Mouse (Mus musculus) neural tube, embryonic 11.5 days (tissue): ENCODE results near the gene Gmeb1. TPM values are rescaled to one million over a fixed set of nuclear protein-coding genes. Genes with fewer than 3 reads are reported as not detected.
A peak's percentile ranks its signal among the peaks of the same experiment; 100 is the strongest.

Experiments
- ATAC-seq: fragments of 200-750 bp; cut with Nextera tagmentation; 2 replicates; pipeline ENCODE4 v1.8.0; 2017; ENCODE audit warnings: moderate number of reproducible peaks, mild to moderate bottlenecking, moderate TSS enrichment, moderate library complexity; ENCODE audit not compliant: insufficient read depth, low FRiP score, low TSS enrichment
- DNase-seq: peaks from one replicate; pipeline ENCODE4 v3.0.0-alpha.2; 2015; ENCODE audit warnings: low spot score
- H3K27ac ChIP-seq: fragments of 300-500 bp; sonication (generic); 2 replicates; pipeline ENCODE4 v1.5.1; 2014; ENCODE audit warnings: low read depth, mild to moderate bottlenecking, low read length
- H3K27me3 ChIP-seq: fragments of 300-500 bp; sonication (generic); 2 replicates; pipeline ENCODE4 v1.6.1; 2014; ENCODE audit warnings: mild to moderate bottlenecking, low read length, mixed read lengths; ENCODE audit not compliant: control insufficient read depth, insufficient read depth
- H3K36me3 ChIP-seq: fragments of 300-500 bp; sonication (generic); 2 replicates; pipeline ENCODE4 v1.6.1; 2014; ENCODE audit warnings: mild to moderate bottlenecking, low read length, moderate library complexity, mixed read lengths; ENCODE audit not compliant: control insufficient read depth, insufficient read depth
- H3K4me1 ChIP-seq: fragments of 300-500 bp; sonication (generic); 2 replicates; pipeline ENCODE4 v1.6.1; 2014; ENCODE audit warnings: low read length, mixed read lengths; ENCODE audit not compliant: control insufficient read depth, insufficient read depth
- H3K4me2 ChIP-seq: fragments of 300-500 bp; sonication (generic); 2 replicates; pipeline ENCODE4 v1.6.1; 2014; ENCODE audit warnings: low read depth, mild to moderate bottlenecking, moderate library complexity
- H3K4me3 ChIP-seq: fragments of 300-500 bp; sonication (generic); 2 replicates; pipeline ENCODE4 v1.5.1; 2014; ENCODE audit warnings: low read depth, low read length
- H3K9ac ChIP-seq: fragments of 300-500 bp; sonication (generic); 2 replicates; pipeline ENCODE4 v1.6.1; 2014; ENCODE audit warnings: mild to moderate bottlenecking, low read length
- H3K9me3 ChIP-seq: fragments of 300-500 bp; sonication (generic); 2 replicates; pipeline ENCODE4 v1.6.1; 2016; ENCODE audit warnings: low read length; ENCODE audit not compliant: control insufficient read depth
- WGBS: fragments of 180-500 bp; shearing (Covaris S2); extraction: QIAGEN DNeasy Blood & Tissue Kit; methylation state at CpG from one replicate; pipeline ENCODE4 v1.1.7; 2014; 5-methylcytosine and 5-hydroxymethylcytosine counted together
- polyA plus RNA-seq: library from polyadenylated mRNA; unstranded; fragments of >200 nt; fragmentation: Nextera tagmentation; extraction: Ambion mirVana; gene quantifications from 2 replicates; pipeline ENCODE4 v1.2.1, GENCODE M21; 2014

Gene Gmeb1
- polyA plus RNA-seq, 1 experiment from 2014 or later = 41.6 TPM

GRCm38 (mm10) chr4:132198771-132199170, 62.6 kb downstream of the Gmeb1 start:
- peaks cover 8% of the 10 kb centered on the region; the same call in 1 of the 2 replicates for H3K36me3 ChIP-seq
- no peak overlapping the region for H3K4me3 ChIP-seq
- H3K4me2 ChIP-seq = no peak overlapping the region

GRCm38 (mm10) chr4:132198285-132198712, 63.1 kb downstream of the Gmeb1 start:
- Histone ChIP-seq H3K27me3 (no peaks in the 10 kb centered on the region), H3K4me1 (0 out of 2 replicates have a peak, but pooled peaks cover 3% of the 10 kb centered on the region), H3K9me3 (no peaks in the 10 kb centered on the region), H3K36me3 (peaks cover 7% of the 10 kb centered on the region; the same call in 1 of the 2 replicates), H3K27ac (no peak overlapping the region), H3K4me3 (no peak overlapping the region), H3K9ac (no peak overlapping the region), H3K4me2 (no peak overlapping the region)
- ATAC-seq = no peak
- no peak for DNase-seq
- 69% methylated on average over 4 of the region's 4 CpGs for WGBS

More at GRCm38 (mm10) chr4:132198771-132199170, 62.6 kb downstream of the Gmeb1 start:
- Histone ChIP-seq H3K27me3 (no peaks in the 10 kb centered on the region), H3K4me1 (0 out of 2 replicates have a peak, but pooled peaks cover 3% of the 10 kb centered on the region), H3K27ac (no peak overlapping the region), H3K9me3 (no peaks in the 10 kb centered on the region), H3K9ac (no peak overlapping the region)
- DNase-seq (no peak), ATAC-seq (no peak)

GRCm38 (mm10) chr4:132194975-132195374, 66.4 kb downstream of the Gmeb1 start:
- Histone ChIP-seq H3K4me1 (0 out of 2 replicates have a peak, but pooled peaks cover 3% of the 10 kb centered on the region), H3K4me2 (no peak overlapping the region), H3K9ac (no peak overlapping the region), H3K27ac (no peak overlapping the region), H3K36me3 (0 out of 2 replicates have a peak, but pooled peaks cover 2% of the 10 kb centered on the region), H3K4me3 (no peak overlapping the region), H3K9me3 (no peaks in the 10 kb centered on the region), H3K27me3 (no peaks in the 10 kb centered on the region)
- DNase-seq (no peak), ATAC-seq (no peak)
- 93% methylated on average over 3 of the region's 3 CpGs for WGBS

GRCm38 (mm10) chr4:132194373-132194772, 67.0 kb downstream of the Gmeb1 start:
- Histone ChIP-seq H3K4me1 (no peaks in the 10 kb centered on the region), H3K4me3 (no peak overlapping the region), H3K4me2 (no peak overlapping the region), H3K36me3 (no peaks in the 10 kb centered on the region), H3K27me3 (no peaks in the 10 kb centered on the region), H3K9me3 (no peaks in the 10 kb centered on the region), H3K9ac (no peak overlapping the region), H3K27ac (no peak overlapping the region)
- WGBS = 96% methylated on average over 6 of the region's 6 CpGs
- ATAC-seq = no peak
- no peak for DNase-seq

- Histone ChIP-seq H3K4me3 (no peak overlapping the region), H3K9me3 (no peaks in the 10 kb centered on the region), H3K9ac (no peak overlapping the region), H3K36me3 (peaks cover 5% of the 10 kb centered on the region; the same call in 1 of the 2 replicates), H3K4me1 (no peaks in the 10 kb centered on the region), H3K4me2 (no peak overlapping the region), H3K27me3 (no peaks in the 10 kb centered on the region), H3K27ac (no peak overlapping the region)
- DNase-seq = no peak
- ATAC-seq = no peak
- WGBS = 94% methylated on average over 2 of the region's 2 CpGs
Measured at GRCm38 (mm10) chr4:132187826-132188401, 73.5 kb downstream of the Gmeb1 start.

GRCm38 (mm10) chr4:132183162-132183561, 78.2 kb downstream of the Gmeb1 start:
- H3K4me3 ChIP-seq = no peak overlapping the region
- no peaks in the 10 kb centered on the region for H3K9me3 ChIP-seq
- no peak overlapping the region for H3K27ac ChIP-seq
- H3K27me3 ChIP-seq = no peaks in the 10 kb centered on the region
- peaks cover 5% of the 10 kb centered on the region; the same call in 1 of the 2 replicates for H3K36me3 ChIP-seq
- H3K9ac ChIP-seq = no peak overlapping the region
- 97% methylated on average over 3 of the region's 3 CpGs for WGBS
- no peak for ATAC-seq
- H3K4me1 ChIP-seq = no peaks in the 10 kb centered on the region
- no peak overlapping the region for H3K4me2 ChIP-seq
- no peak for DNase-seq

GRCm38 (mm10) chr4:132181721-132182658, 79.4 kb downstream of the Gmeb1 start:
- Histone ChIP-seq H3K27me3 (no peaks in the 10 kb centered on the region), H3K4me1 (no peaks in the 10 kb centered on the region), H3K36me3 (peaks cover 5% of the 10 kb centered on the region; the same call in 1 of the 2 replicates), H3K4me3 (no peak overlapping the region), H3K9ac (no peak overlapping the region), H3K27ac (no peak overlapping the region), H3K4me2 (no peak overlapping the region), H3K9me3 (no peaks in the 10 kb centered on the region)
- ATAC-seq (no peak), DNase-seq (no peak)
- 68% methylated on average over 22 of the region's 22 CpGs for WGBS

- no peaks in the 10 kb centered on the region for H3K9me3 ChIP-seq
- no peak overlapping the region for H3K4me3 ChIP-seq
- H3K27ac ChIP-seq = no peak overlapping the region
- H3K36me3 ChIP-seq = peaks cover 4% of the 10 kb centered on the region; the same call in 1 of the 2 replicates
- WGBS = 80% methylated on average over 9 of the region's 9 CpGs
- DNase-seq = peak; percentile 45
- no peak overlapping the region for H3K4me2 ChIP-seq
- no peak overlapping the region for H3K9ac ChIP-seq
- ATAC-seq = no peak
- H3K4me1 ChIP-seq = no peaks in the 10 kb centered on the region
- no peaks in the 10 kb centered on the region for H3K27me3 ChIP-seq
Measured at GRCm38 (mm10) chr4:132180710-132181109, 80.7 kb downstream of the Gmeb1 start.
